Mouse (Mus musculus) hindbrain, embryonic 16.5 days (tissue): Measurements from ENCODE around the gene Ncoa5. TPM values are rescaled to one million over a fixed set of nuclear protein-coding genes. Genes with fewer than 3 reads are reported as not detected.
A peak's percentile ranks its signal among the peaks of the same experiment; 100 is the strongest.

Experiments
- ATAC-seq: fragments of 200-750 bp; cut with Nextera tagmentation; 2 replicates; pipeline ENCODE4 v1.8.0; 2017; ENCODE audit warnings: moderate TSS enrichment, moderate library complexity
- H3K27ac ChIP-seq: fragments of 300-500 bp; sonication (generic); 2 replicates; pipeline ENCODE4 v1.5.1; 2014; ENCODE audit warnings: low read depth, mild to moderate bottlenecking, control low read depth, low read length, moderate library complexity
- H3K27me3 ChIP-seq: fragments of 300-500 bp; sonication (generic); replicated peaks from 2 replicates; pipeline ENCODE4 v1.6.1; 2014; ENCODE audit warnings: low read length; ENCODE audit not compliant: control insufficient read depth, insufficient read depth
- H3K36me3 ChIP-seq: fragments of 300-500 bp; sonication (generic); 2 replicates; pipeline ENCODE4 v1.6.1; 2014; ENCODE audit warnings: mild to moderate bottlenecking, low read length, moderate library complexity, mixed read lengths; ENCODE audit not compliant: control insufficient read depth, insufficient read depth
- H3K4me1 ChIP-seq: fragments of 300-500 bp; sonication (generic); 2 replicates; pipeline ENCODE4 v1.6.1; 2014; ENCODE audit warnings: low read depth, low read length; ENCODE audit not compliant: control insufficient read depth, insufficient read depth
- H3K4me2 ChIP-seq: fragments of 300-500 bp; sonication (generic); 2 replicates; pipeline ENCODE4 v1.6.1; 2014; ENCODE audit warnings: mild to moderate bottlenecking, low read length, control low read depth, moderate library complexity
- H3K4me3 ChIP-seq: fragments of 300-500 bp; sonication (generic); 2 replicates; pipeline ENCODE4 v1.5.1; 2014; ENCODE audit warnings: mild to moderate bottlenecking, low read length, control low read depth, moderate library complexity
- H3K9ac ChIP-seq: fragments of 300-500 bp; sonication (generic); 2 replicates; pipeline ENCODE4 v1.6.1; 2014; ENCODE audit warnings: low read depth, mild to moderate bottlenecking, control low read depth, low read length, moderate library complexity
- H3K9me3 ChIP-seq: fragments of 300-500 bp; sonication (generic); 2 replicates; pipeline ENCODE4 v1.6.1; 2014; ENCODE audit warnings: mild to moderate bottlenecking, low read length, moderate library complexity; ENCODE audit not compliant: control insufficient read depth
- WGBS: fragments of 180-500 bp; shearing (Covaris S2); extraction: QIAGEN DNeasy Blood & Tissue Kit; methylation state at CpG from one replicate; pipeline ENCODE4 v1.1.7; 2014; 5-methylcytosine and 5-hydroxymethylcytosine counted together
- polyA plus RNA-seq: library from polyadenylated mRNA; unstranded; fragments of >200 nt; fragmentation: Nextera tagmentation; extraction: Ambion mirVana; gene quantifications from 2 replicates; pipeline ENCODE4 v1.2.1, GENCODE M21; 2015

The Ncoa5 gene
- 83.8 and 90.0 TPM in 2 replicates for polyA plus RNA-seq

- no peaks in the 10 kb centered on the region for H3K27me3 ChIP-seq
- H3K9ac ChIP-seq, result peak within 1 kb of the TSS; percentile 98
- peak; percentile 97 for ATAC-seq
- H3K36me3 ChIP-seq, result no peaks in the 10 kb centered on the region
- WGBS, result under 1% methylated on average over 100 of the region's 111 CpGs
- H3K9me3 ChIP-seq, result no peaks in the 10 kb centered on the region
- peak within 1 kb of the TSS; percentile 92 for H3K4me2 ChIP-seq
- H3K4me1 ChIP-seq, result peaks cover 30% of the 10 kb centered on the region
- peak within 1 kb of the TSS; percentile 95 for H3K27ac ChIP-seq
- H3K4me3 ChIP-seq, result peak within 1 kb of the TSS; percentile 93
Observed at GRCm38 (mm10) chr2:165034131-165035057, at the start of gene Ncoa5. Gene Ncoa5 (minus strand): TSS chr2:165034867.

- no peak for ATAC-seq
- Histone ChIP-seq H3K9me3 (no peaks in the 10 kb centered on the region), H3K4me2 (no peak overlapping the region), H3K27ac (no peak overlapping the region), H3K27me3 (peaks cover 21% of the 10 kb centered on the region), H3K36me3 (no peaks in the 10 kb centered on the region), H3K4me1 (peaks cover 17% of the 10 kb centered on the region), H3K4me3 (no peak overlapping the region), H3K9ac (no peak overlapping the region)
- 36% methylated on average over 7 of the region's 7 CpGs for WGBS
Observed at GRCm38 (mm10) chr2:165081257-165081656, 46.6 kb upstream of the Ncoa5 start.

- 36% methylated on average over 9 of the region's 9 CpGs for WGBS
- H3K9me3 ChIP-seq, result no peaks in the 10 kb centered on the region
- peaks cover 20% of the 10 kb centered on the region for H3K4me1 ChIP-seq
- peaks cover 21% of the 10 kb centered on the region for H3K27me3 ChIP-seq
- H3K4me3 ChIP-seq, result no peak overlapping the region
- no peak for ATAC-seq
- H3K36me3 ChIP-seq, result no peaks in the 10 kb centered on the region
- no peak overlapping the region for H3K27ac ChIP-seq
- no peak overlapping the region for H3K9ac ChIP-seq
- H3K4me2 ChIP-seq, result no peak overlapping the region
Observed at GRCm38 (mm10) chr2:165080657-165081056, 46.0 kb upstream of the Ncoa5 start.

GRCm38 (mm10) chr2:165078605-165079004 lies 43.9 kb upstream of the Ncoa5 start:
- Histone ChIP-seq H3K36me3 (no peaks in the 10 kb centered on the region), H3K27ac (no peak overlapping the region), H3K9me3 (no peaks in the 10 kb centered on the region), H3K27me3 (peaks cover 25% of the 10 kb centered on the region), H3K4me3 (no peak overlapping the region), H3K4me2 (no peak overlapping the region), H3K4me1 (peaks cover 31% of the 10 kb centered on the region), H3K9ac (no peak overlapping the region)
- WGBS, result 22% methylated on average over 10 of the region's 10 CpGs
- ATAC-seq, result no peak

- no peaks in the 10 kb centered on the region for H3K9me3 ChIP-seq
- H3K9ac ChIP-seq, result 0 out of 2 replicates have a peak overlapping the region, but pooled peaks have one; percentile 18
- no peak overlapping the region for H3K27ac ChIP-seq
- H3K4me2 ChIP-seq, result no peak overlapping the region
- peaks cover 37% of the 10 kb centered on the region for H3K4me1 ChIP-seq
- no peak overlapping the region for H3K4me3 ChIP-seq
- H3K27me3 ChIP-seq, result peaks cover 25% of the 10 kb centered on the region
- no peak for ATAC-seq
- H3K36me3 ChIP-seq, result no peaks in the 10 kb centered on the region
- 59% methylated on average over 8 of the region's 8 CpGs for WGBS
Observed at GRCm38 (mm10) chr2:165078045-165078444, 43.4 kb upstream of the Ncoa5 start.

- no peaks in the 10 kb centered on the region for H3K36me3 ChIP-seq
- H3K4me3 ChIP-seq, result no peak overlapping the region
- WGBS, result 7% methylated on average over 9 of the region's 9 CpGs
- 0 out of 2 replicates have a peak overlapping the region, but pooled peaks have one; percentile 8 for H3K9ac ChIP-seq
- H3K27ac ChIP-seq, result no peak overlapping the region
- ATAC-seq, result peak; percentile 67
- H3K4me1 ChIP-seq, result peaks cover 38% of the 10 kb centered on the region
- H3K9me3 ChIP-seq, result no peaks in the 10 kb centered on the region
- peaks cover 25% of the 10 kb centered on the region for H3K27me3 ChIP-seq
- 0 out of 2 replicates have a peak overlapping the region, but pooled peaks have one; percentile 2 for H3K4me2 ChIP-seq
Observed at GRCm38 (mm10) chr2:165077055-165077454, 42.4 kb upstream of the Ncoa5 start.

GRCm38 (mm10) chr2:165074937-165075336 lies 40.3 kb upstream of the Ncoa5 start:
- H3K9me3 ChIP-seq, result no peaks in the 10 kb centered on the region
- H3K4me2 ChIP-seq, result no peak overlapping the region
- no peak overlapping the region for H3K4me3 ChIP-seq
- H3K4me1 ChIP-seq, result peaks cover 46% of the 10 kb centered on the region
- peaks cover 14% of the 10 kb centered on the region for H3K27me3 ChIP-seq
- ATAC-seq, result peak; percentile 47
- WGBS, result 38% methylated on average over 2 of the region's 2 CpGs
- no peaks in the 10 kb centered on the region for H3K36me3 ChIP-seq
- H3K9ac ChIP-seq, result no peak overlapping the region
- H3K27ac ChIP-seq, result no peak overlapping the region

GRCm38 (mm10) chr2:165074081-165074884 lies 39.6 kb upstream of the Ncoa5 start:
- no peak overlapping the region for H3K4me2 ChIP-seq
- peaks cover 46% of the 10 kb centered on the region for H3K4me1 ChIP-seq
- H3K9me3 ChIP-seq, result no peaks in the 10 kb centered on the region
- no peak overlapping the region for H3K9ac ChIP-seq
- peaks cover 15% of the 10 kb centered on the region for H3K27me3 ChIP-seq
- 41% methylated on average over 11 of the region's 11 CpGs for whole genome bisulfite sequencing
- no peak overlapping the region for H3K4me3 ChIP-seq
- ATAC-seq, result peak; percentile 21; the same call in 1 of the 2 replicates
- peak overlapping the region; percentile 44 for H3K27ac ChIP-seq
- no peaks in the 10 kb centered on the region for H3K36me3 ChIP-seq
